In the genomic region with DNA sequence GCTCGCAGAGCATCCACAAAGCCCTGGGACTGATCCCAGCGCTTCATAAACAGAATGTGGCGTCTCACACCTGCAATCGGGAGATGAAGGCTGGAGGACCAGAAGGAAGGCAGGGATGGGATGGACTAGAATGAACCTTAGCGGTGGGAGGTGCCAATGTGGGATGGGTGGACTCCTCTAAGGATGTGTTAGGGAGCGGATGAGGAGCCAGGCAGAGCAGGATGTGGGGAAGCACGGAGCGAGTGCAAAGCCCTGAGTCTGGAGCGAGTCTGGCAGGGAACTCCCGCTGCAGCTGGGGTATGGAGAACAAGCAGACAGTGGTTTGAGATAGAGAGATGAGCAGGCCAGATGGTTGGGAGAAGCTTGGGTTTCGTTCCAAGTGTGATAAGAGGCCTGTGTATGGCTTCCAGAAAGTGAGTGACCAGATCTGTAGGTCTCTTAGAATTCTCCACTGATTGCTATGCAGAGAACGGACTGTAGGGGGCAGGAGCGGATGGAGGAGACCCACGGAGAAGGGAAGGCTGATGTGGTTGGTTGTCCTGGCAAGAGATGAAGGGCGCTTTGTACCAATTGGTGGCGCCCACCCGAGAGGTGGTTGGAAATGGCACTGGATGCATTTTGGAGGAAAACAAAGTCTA, we compare ENCODE assay signal across 8 mouse cellular contexts. TPM values are rescaled to one million over a fixed set of nuclear protein-coding genes. Genes with fewer than 3 reads are reported as not detected.
DNase-seq lines count a peak whose midpoint lies in the region; ATAC-seq and TF ChIP-seq lines count a peak whose summit lies in the region.
"Had no signal": no experiment of that assay in that cellular context is flagged by ENCODE, and none has a peak within 500 bp of the region (broad histone marks: within the 10 kb centered on the region; RNA-seq: fewer than 3 reads in every experiment).

No protein-coding gene starts in this region.

- TF ChIP-seq CTCF in spleen, adult 2 months (IDR thresholded peaks at IDR 0.05; ENCODE audit: extremely low read depth, insufficient read depth, insufficient read length, insufficient replicate concordance), result peak; percentile 58; the same call in 1 of the 2 replicates
- peak; percentile 81 for TF ChIP-seq CTCF in liver, postnatal 0 days (IDR thresholded peaks at IDR 0.05; ENCODE audit: low read depth)

- H3K4me3 ChIP-seq in spleen, adult 2 months (ENCODE audit: extremely low read depth, insufficient read depth, insufficient read length), result no peak overlapping the region
- no peak overlapping the region for H3K4me3 ChIP-seq in hindbrain, embryonic 16.5 days (ENCODE audit: low read length)
- H3K4me3 ChIP-seq in liver, postnatal 0 days (ENCODE audit: low read depth, low read length), result no peak overlapping the region

- no peaks in the 10 kb centered on the region for H3K27me3 ChIP-seq in spleen, adult 2 months (ENCODE audit: control insufficient read depth, insufficient read depth, low read length)
- H3K27me3 ChIP-seq in hindbrain, embryonic 16.5 days (replicated peaks; ENCODE audit: control insufficient read depth, insufficient read depth, low read length), result no peaks in the 10 kb centered on the region; the same call in 1 of the 2 replicates
- peaks cover 7% of the 10 kb centered on the region for H3K27me3 ChIP-seq in liver, postnatal 0 days (ENCODE audit: insufficient read depth, low read length)

- no peak overlapping the region for H3K27ac ChIP-seq in spleen, adult 2 months (ENCODE audit: insufficient read depth, low read length)
- H3K27ac ChIP-seq in hindbrain, embryonic 16.5 days (ENCODE audit: low read depth, low read length), result peak overlapping the region; percentile 66
- no peak overlapping the region for H3K27ac ChIP-seq in liver, postnatal 0 days (ENCODE audit: low read depth)

- no peaks in the 10 kb centered on the region for H3K9me3 ChIP-seq in hindbrain, embryonic 16.5 days (ENCODE audit: control insufficient read depth, low read length)
- no peaks in the 10 kb centered on the region for H3K9me3 ChIP-seq in liver, postnatal 0 days (ENCODE audit: low read length)

- WGBS in spleen, adult 2 months, result 53% methylated on average over 17 of the region's 17 CpGs
- 40% methylated on average over 17 of the region's 17 CpGs for WGBS in hindbrain, embryonic 16.5 days
- 40% methylated on average over 17 of the region's 17 CpGs for WGBS in liver, postnatal 0 days (ENCODE audit: insufficient replicate concordance)

- no peaks in the 10 kb centered on the region for H3K36me3 ChIP-seq in spleen, adult 2 months (ENCODE audit: control insufficient read depth, insufficient read depth, low read length)
- H3K36me3 ChIP-seq in hindbrain, embryonic 16.5 days (ENCODE audit: control insufficient read depth, insufficient read depth, low read length), result no peaks in the 10 kb centered on the region
- no peaks in the 10 kb centered on the region for H3K36me3 ChIP-seq in liver, postnatal 0 days (replicated peaks; ENCODE audit: insufficient read depth, low read length)

- 0 out of 2 replicates have a peak, but pooled peaks cover 5% of the 10 kb centered on the region for H3K4me1 ChIP-seq in spleen, adult 2 months (ENCODE audit: control insufficient read depth, insufficient read depth, insufficient read length)
- peaks cover 36% of the 10 kb centered on the region for H3K4me1 ChIP-seq in hindbrain, embryonic 16.5 days (ENCODE audit: control insufficient read depth, insufficient read depth, low read depth, low read length)
- H3K4me1 ChIP-seq in liver, postnatal 0 days (ENCODE audit: insufficient read depth), result peaks cover 4% of the 10 kb centered on the region; the same call in 1 of the 2 replicates

- H3K9ac ChIP-seq in hindbrain, embryonic 16.5 days (ENCODE audit: low read depth, low read length), result no peak overlapping the region
- H3K9ac ChIP-seq in liver, postnatal 0 days (replicated peaks), result no peak overlapping the region

- no peak for TF ChIP-seq POLR2A in spleen, adult 2 months (IDR thresholded peaks at IDR 0.05; ENCODE audit: low read depth, low read length)

- TF ChIP-seq EP300 in liver, postnatal 0 days (IDR thresholded peaks at IDR 0.05; ENCODE audit: low read depth), result no peak

- no peak overlapping the region for H3K4me2 ChIP-seq in hindbrain, embryonic 16.5 days (ENCODE audit: low read length)
- H3K4me2 ChIP-seq in liver, postnatal 0 days (ENCODE audit: low read depth, low read length), result no peak overlapping the region

- peak in 1 of 2 experiments; percentile 39 for DNase-seq in spleen, adult 2 months (ENCODE audit: low read depth in 1 of 2, low spot score in 2 of 2)
- no peak for DNase-seq in spleen, adult 12 weeks (ENCODE audit: low spot score)
- DNase-seq in adrenal gland, postnatal 10 days, result peak; percentile 75
- DNase-seq in embryo, embryonic 11.5 days (ENCODE audit: low read depth, low spot score), result peak; percentile 32
- DNase-seq in liver, postnatal 0 days, result peak; percentile 67
- peak; percentile 48 for DNase-seq in right cerebral cortex, postnatal 25 days

- no peak for ATAC-seq in hindbrain, embryonic 16.5 days
- ATAC-seq in liver, postnatal 0 days, result no peak

RNA-seq across cellular contexts. Expression of a gene that starts 16.3 kb away (rescaled TPM):
- not detected in 2 replicates for polyA plus RNA-seq in spleen, adult 2 months (2012; rRNA removed)
- 1 to 10 TPM; 1.3 to 1.5 TPM for total RNA-seq in adrenal gland, postnatal 10 days (2021)
- 1.8 and 2.0 TPM in 2 replicates for polyA plus RNA-seq in hindbrain, embryonic 16.5 days (2015; fragmentation: Nextera tagmentation; extraction: Ambion mirVana)
- polyA plus RNA-seq in liver, postnatal 0 days (2015; fragmentation: Nextera tagmentation; extraction: Ambion mirVana), result not detected in 2 replicates
- polyA plus RNA-seq: heart, embryonic 16.5 days had no signal

RNA-seq across cellular contexts. Expression of a gene that starts 17.8 kb away (rescaled TPM):
- polyA plus RNA-seq in spleen, adult 2 months (2012; rRNA removed), result 17.5 and 19.2 TPM in 2 replicates
- total RNA-seq in adrenal gland, postnatal 10 days (2021), result 10 to 100 TPM; 15.8 to 23.7 TPM
- 0.58 and 1.4 TPM in 2 replicates for polyA plus RNA-seq in hindbrain, embryonic 16.5 days (2015; fragmentation: Nextera tagmentation; extraction: Ambion mirVana)
- 0.89 and 1.1 TPM in 2 replicates for polyA plus RNA-seq in liver, postnatal 0 days (2015; fragmentation: Nextera tagmentation; extraction: Ambion mirVana)

RNA-seq across cellular contexts. Expression of a gene that starts 32.7 kb away (rescaled TPM):
- polyA plus RNA-seq in spleen, adult 2 months (2012; rRNA removed), result 38.8 TPM in 2 replicates
- 10 to 100 TPM; 88.4 to 94.3 TPM for total RNA-seq in adrenal gland, postnatal 10 days (2021)
- 247 and 274 TPM in 2 replicates for polyA plus RNA-seq in hindbrain, embryonic 16.5 days (2015; fragmentation: Nextera tagmentation; extraction: Ambion mirVana)
- polyA plus RNA-seq in liver, postnatal 0 days (2015; fragmentation: Nextera tagmentation; extraction: Ambion mirVana), result 26.0 and 26.2 TPM in 2 replicates
